Mouse (Mus musculus): ENCODE results near the gene Rasgrp1.

Rasgrp1 gene

GRCm38 (mm10) chr2:117321231-117321630 lies 21.6 kb downstream of the Rasgrp1 start:
- no peaks in the 10 kb centered on the region for H3K36me3 ChIP-seq (ENCODE audit: insufficient read depth, low read length)
- H3K4me3 ChIP-seq (replicated peaks; ENCODE audit: low read length), result no peak overlapping the region
- TF ChIP-seq CTCF (conservative IDR thresholded peaks at IDR 0.05; ENCODE audit: low read length) (no peak), POU5F1 (IDR thresholded peaks at IDR 0.05; ENCODE audit: borderline replicate concordance, low read length) (no peak)
- H3K27me3 ChIP-seq (ENCODE audit: insufficient read depth, low read length), result no peaks in the 10 kb centered on the region
- no peaks in the 10 kb centered on the region for H3K9me3 ChIP-seq (ENCODE audit: low read length)
- no peaks in the 10 kb centered on the region for H3K4me1 ChIP-seq (replicated peaks; ENCODE audit: low read depth, low read length)

GRCm38 (mm10) chr2:117318991-117319390 lies 23.8 kb downstream of the Rasgrp1 start:
- Histone ChIP-seq H3K9me3 (ENCODE audit: low read length) (no peaks in the 10 kb centered on the region), H3K4me3 (replicated peaks; ENCODE audit: low read length) (no peak overlapping the region), H3K4me1 (replicated peaks; ENCODE audit: low read depth, low read length) (no peaks in the 10 kb centered on the region), H3K27me3 (ENCODE audit: insufficient read depth, low read length) (no peaks in the 10 kb centered on the region), H3K36me3 (ENCODE audit: insufficient read depth, low read length) (no peaks in the 10 kb centered on the region)
- no peak for TF ChIP-seq CTCF (conservative IDR thresholded peaks at IDR 0.05; ENCODE audit: low read length)
- TF ChIP-seq POU5F1 (IDR thresholded peaks at IDR 0.05; ENCODE audit: borderline replicate concordance, low read length), result no peak
- no peak for TF ChIP-seq NANOG (IDR thresholded peaks at IDR 0.05; ENCODE audit: borderline replicate concordance, low read length)

GRCm38 (mm10) chr2:117313586-117314235 lies 29.1 kb downstream of the Rasgrp1 start:
- Histone ChIP-seq H3K4me1 (replicated peaks; ENCODE audit: low read depth, low read length) (no peaks in the 10 kb centered on the region), H3K36me3 (ENCODE audit: insufficient read depth, low read length) (no peaks in the 10 kb centered on the region), H3K4me3 (replicated peaks; ENCODE audit: low read length) (no peak overlapping the region), H3K27me3 (ENCODE audit: insufficient read depth, low read length) (no peaks in the 10 kb centered on the region), H3K9me3 (ENCODE audit: low read length) (no peaks in the 10 kb centered on the region)
- TF ChIP-seq POU5F1 (IDR thresholded peaks at IDR 0.05; ENCODE audit: borderline replicate concordance, low read length), result no peak
- TF ChIP-seq NANOG (IDR thresholded peaks at IDR 0.05; ENCODE audit: borderline replicate concordance, low read length), result no peak

GRCm38 (mm10) chr2:117312441-117312895 lies 30.3 kb downstream of the Rasgrp1 start:
- H3K36me3 ChIP-seq (ENCODE audit: insufficient read depth, low read length), result no peaks in the 10 kb centered on the region
- H3K4me3 ChIP-seq (replicated peaks; ENCODE audit: low read length), result no peak overlapping the region
- no peaks in the 10 kb centered on the region for H3K9me3 ChIP-seq (ENCODE audit: low read length)
- TF ChIP-seq CTCF (conservative IDR thresholded peaks at IDR 0.05; ENCODE audit: low read length), result no peak
- no peaks in the 10 kb centered on the region for H3K27me3 ChIP-seq (ENCODE audit: insufficient read depth, low read length)
- H3K4me1 ChIP-seq (replicated peaks; ENCODE audit: low read depth, low read length), result no peaks in the 10 kb centered on the region

- Histone ChIP-seq H3K36me3 (ENCODE audit: insufficient read depth, low read length) (no peaks in the 10 kb centered on the region), H3K4me1 (replicated peaks; ENCODE audit: low read depth, low read length) (no peaks in the 10 kb centered on the region), H3K27me3 (ENCODE audit: insufficient read depth, low read length) (no peaks in the 10 kb centered on the region), H3K9me3 (ENCODE audit: low read length) (no peaks in the 10 kb centered on the region), H3K4me3 (replicated peaks; ENCODE audit: low read length) (no peak overlapping the region)
- TF ChIP-seq CTCF (conservative IDR thresholded peaks at IDR 0.05; ENCODE audit: low read length) (no peak), NANOG (IDR thresholded peaks at IDR 0.05; ENCODE audit: borderline replicate concordance, low read length) (no peak), POU5F1 (IDR thresholded peaks at IDR 0.05; ENCODE audit: borderline replicate concordance, low read length) (no peak)
Observed at GRCm38 (mm10) chr2:117312030-117312429, 30.8 kb downstream of the Rasgrp1 start.

GRCm38 (mm10) chr2:117311349-117311748 lies 31.5 kb downstream of the Rasgrp1 start:
- Histone ChIP-seq H3K36me3 (ENCODE audit: insufficient read depth, low read length) (no peaks in the 10 kb centered on the region), H3K27me3 (ENCODE audit: insufficient read depth, low read length) (no peaks in the 10 kb centered on the region), H3K4me3 (replicated peaks; ENCODE audit: low read length) (no peak overlapping the region), H3K4me1 (replicated peaks; ENCODE audit: low read depth, low read length) (no peaks in the 10 kb centered on the region), H3K9me3 (ENCODE audit: low read length) (no peaks in the 10 kb centered on the region)
- no peak for TF ChIP-seq CTCF (conservative IDR thresholded peaks at IDR 0.05; ENCODE audit: low read length)
- TF ChIP-seq POU5F1 (IDR thresholded peaks at IDR 0.05; ENCODE audit: borderline replicate concordance, low read length), result no peak
- no peak for TF ChIP-seq NANOG (IDR thresholded peaks at IDR 0.05; ENCODE audit: borderline replicate concordance, low read length)

- no peaks in the 10 kb centered on the region for H3K36me3 ChIP-seq (ENCODE audit: insufficient read depth, low read length)
- peaks cover 5% of the 10 kb centered on the region for H3K4me1 ChIP-seq (replicated peaks; ENCODE audit: low read depth, low read length)
- H3K9me3 ChIP-seq (ENCODE audit: low read length), result no peaks in the 10 kb centered on the region
- TF ChIP-seq NANOG (IDR thresholded peaks at IDR 0.05; ENCODE audit: borderline replicate concordance, low read length) (no peak), CTCF (conservative IDR thresholded peaks at IDR 0.05; ENCODE audit: low read length) (no peak), POU5F1 (IDR thresholded peaks at IDR 0.05; ENCODE audit: borderline replicate concordance, low read length) (no peak)
- no peaks in the 10 kb centered on the region for H3K27me3 ChIP-seq (ENCODE audit: insufficient read depth, low read length)
- no peak overlapping the region for H3K4me3 ChIP-seq (replicated peaks; ENCODE audit: low read length)
Observed at GRCm38 (mm10) chr2:117309046-117309445, 33.8 kb downstream of the Rasgrp1 start.

GRCm38 (mm10) chr2:117307959-117308358 lies 34.8 kb downstream of the Rasgrp1 start:
- Histone ChIP-seq H3K4me1 (replicated peaks; ENCODE audit: low read depth, low read length) (peaks cover 8% of the 10 kb centered on the region), H3K4me3 (replicated peaks; ENCODE audit: low read length) (no peak overlapping the region), H3K9me3 (ENCODE audit: low read length) (no peaks in the 10 kb centered on the region), H3K36me3 (ENCODE audit: insufficient read depth, low read length) (no peaks in the 10 kb centered on the region), H3K27me3 (ENCODE audit: insufficient read depth, low read length) (no peaks in the 10 kb centered on the region)
- TF ChIP-seq POU5F1 (IDR thresholded peaks at IDR 0.05; ENCODE audit: borderline replicate concordance, low read length) (no peak), CTCF (conservative IDR thresholded peaks at IDR 0.05; ENCODE audit: low read length) (no peak), NANOG (IDR thresholded peaks at IDR 0.05; ENCODE audit: borderline replicate concordance, low read length) (no peak)

- H3K4me3 ChIP-seq (replicated peaks; ENCODE audit: low read length), result no peak overlapping the region
- no peaks in the 10 kb centered on the region for H3K27me3 ChIP-seq (ENCODE audit: insufficient read depth, low read length)
- no peaks in the 10 kb centered on the region for H3K9me3 ChIP-seq (ENCODE audit: low read length)
- TF ChIP-seq CTCF (conservative IDR thresholded peaks at IDR 0.05; ENCODE audit: low read length) (no peak), POU5F1 (IDR thresholded peaks at IDR 0.05; ENCODE audit: borderline replicate concordance, low read length) (no peak), NANOG (IDR thresholded peaks at IDR 0.05; ENCODE audit: borderline replicate concordance, low read length) (no peak)
- no peaks in the 10 kb centered on the region for H3K36me3 ChIP-seq (ENCODE audit: insufficient read depth, low read length)
- peaks cover 8% of the 10 kb centered on the region for H3K4me1 ChIP-seq (replicated peaks; ENCODE audit: low read depth, low read length)
Observed at GRCm38 (mm10) chr2:117304941-117305340, 37.9 kb downstream of the Rasgrp1 start.
